Mouse (Mus musculus) limb, embryonic 14.5 days (tissue): ENCODE measurements around the gene Olfr114. TPM values are rescaled to one million over a fixed set of nuclear protein-coding genes. Genes with fewer than 3 reads are reported as not detected.

Source experiments
- ATAC-seq: fragments of 200-750 bp; cut with Nextera tagmentation; 2 replicates; pipeline ENCODE4 v1.8.0; 2017; ENCODE audit warnings: low read depth, moderate number of reproducible peaks, moderate TSS enrichment; ENCODE audit not compliant: low FRiP score
- DNase-seq: peaks from one replicate; pipeline ENCODE4 v3.0.0-alpha.2; 2015; ENCODE audit warnings: low spot score
- H3K27ac ChIP-seq: fragments of 300-500 bp; sonication (generic); replicated peaks from 2 replicates; pipeline ENCODE4 v1.5.1; 2014; ENCODE audit warnings: low read depth, mild to moderate bottlenecking, low read length, moderate library complexity, mixed read lengths
- H3K27me3 ChIP-seq: fragments of 300-500 bp; sonication (generic); 2 replicates; pipeline ENCODE4 v1.6.1; 2014; ENCODE audit warnings: low read length, mixed read lengths; ENCODE audit not compliant: control insufficient read depth, insufficient read depth
- H3K36me3 ChIP-seq: fragments of 300-500 bp; sonication (generic); 2 replicates; pipeline ENCODE4 v1.6.1; 2014; ENCODE audit warnings: mild to moderate bottlenecking, low read length, moderate library complexity, mixed read lengths; ENCODE audit not compliant: control insufficient read depth, insufficient read depth
- H3K4me1 ChIP-seq: fragments of 300-500 bp; sonication (generic); 2 replicates; pipeline ENCODE4 v1.6.1; 2014; ENCODE audit warnings: antibody characterized with exemption, low read length, mixed read lengths; ENCODE audit not compliant: control insufficient read depth, insufficient read depth
- H3K4me2 ChIP-seq: fragments of 300-500 bp; sonication (generic); replicated peaks from 2 replicates; pipeline ENCODE4 v1.6.1; 2014; ENCODE audit warnings: low read depth, mild to moderate bottlenecking, low read length, moderate library complexity; ENCODE audit not compliant: severe bottlenecking
- H3K4me3 ChIP-seq: fragments of 300-500 bp; sonication (generic); replicated peaks from 2 replicates; pipeline ENCODE4 v1.5.1; 2014; ENCODE audit warnings: low read length
- H3K9ac ChIP-seq: fragments of 300-500 bp; sonication (generic); 2 replicates; pipeline ENCODE4 v1.6.1; 2014; ENCODE audit warnings: mild to moderate bottlenecking, low read depth, low read length, moderate library complexity; ENCODE audit not compliant: severe bottlenecking
- H3K9me3 ChIP-seq: fragments of 300-500 bp; sonication (generic); 2 replicates; pipeline ENCODE4 v1.6.1; 2016; ENCODE audit warnings: low read length; ENCODE audit not compliant: control insufficient read depth
- POLR2A ChIP-seq: fragments of 200-500 bp; IDR thresholded peaks from 2 replicates; pipeline ENCODE4 v1.8.0; 2012; ENCODE audit warnings: inconsistent platforms, mild to moderate bottlenecking, moderate library complexity, borderline replicate concordance; ENCODE audit not compliant: insufficient read depth, insufficient read length; ENCODE audit errors: extremely low read depth
- WGBS: fragments of 180-500 bp; shearing (Covaris S2); extraction: QIAGEN DNeasy Blood & Tissue Kit; methylation state at CpG from one replicate; pipeline ENCODE4 v1.1.7; 2014; 5-methylcytosine and 5-hydroxymethylcytosine counted together
- polyA plus RNA-seq, 2 experiments: library from polyadenylated mRNA; depleted of rRNA in 1 of 2; stranded (reverse) in 1 of 2; unstranded in 1 of 2; fragments of >200 nt; fragmentation: Nextera tagmentation in 1 of 2; extraction: Ambion mirVana in 1 of 2; gene quantifications; 2 replicates each; pipeline versions ENCODE4 v1.2.1 to v1.2.3; 2012 to 2014

The Olfr114 gene
- polyA plus RNA-seq (2012; rRNA removed) (not detected in 2 replicates), polyA plus RNA-seq (2014; fragmentation: Nextera tagmentation; extraction: Ambion mirVana) (not detected in 2 replicates)

DNA sequence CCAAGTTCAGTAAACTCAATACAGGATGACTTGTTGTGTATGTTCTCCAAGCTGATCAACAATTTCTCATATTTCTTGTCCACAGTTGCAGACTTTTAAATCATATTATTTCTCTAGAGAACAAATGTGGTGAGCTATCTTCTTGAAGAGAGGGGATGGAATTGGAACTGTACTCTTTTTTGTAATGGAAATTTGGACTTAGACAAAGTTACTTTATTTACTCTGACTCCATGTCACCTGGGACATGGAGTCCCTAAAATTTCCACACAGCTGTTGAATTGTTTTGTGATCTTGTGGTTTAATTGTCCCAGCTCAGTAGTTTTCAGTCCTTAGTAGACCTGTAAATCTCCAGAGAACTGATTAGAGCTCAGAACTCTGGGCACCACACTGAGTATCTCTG is at the start of gene Olfr114:
Olfr114 (minus strand) TSS at position 101 of the 400 bp plus-strand sequence.
- Histone ChIP-seq H3K36me3 (no peaks in the 10 kb centered on the region), H3K9ac (no peak within 1 kb of the TSS), H3K9me3 (no peaks in the 10 kb centered on the region), H3K4me1 (no peaks in the 10 kb centered on the region), H3K27me3 (no peaks in the 10 kb centered on the region), H3K27ac (no peak within 1 kb of the TSS), H3K4me3 (no peak within 1 kb of the TSS), H3K4me2 (no peak within 1 kb of the TSS)
- ATAC-seq (no peak), DNase-seq (no peak)
- no peak for TF ChIP-seq POLR2A

DNA sequence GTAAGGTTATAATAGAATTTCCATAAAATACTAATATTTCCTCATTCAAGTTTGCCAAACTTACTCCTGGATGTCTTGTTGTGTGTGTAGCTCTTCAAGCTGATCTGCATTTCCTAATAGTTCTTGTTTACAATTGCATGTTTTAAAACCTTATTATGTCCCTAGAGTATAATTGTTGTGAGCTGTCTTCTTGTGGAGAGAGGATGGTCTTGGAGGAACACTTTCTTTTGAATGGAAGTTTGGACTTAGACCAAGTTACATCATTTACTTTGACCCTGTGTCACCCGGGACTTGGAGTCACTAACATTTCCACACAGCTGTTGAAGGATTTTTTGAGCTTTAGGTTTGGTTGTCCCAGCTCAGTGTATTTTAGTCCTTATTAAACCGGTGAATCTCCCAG is 34.5 kb upstream of the Olfr114 start, which contains the start of the genes Olfr115 and Olfr116:
Olfr115 (minus strand) TSS at position 101 of the 400 bp plus-strand sequence.
Olfr116 (minus strand) TSS at position 191 of the 400 bp plus-strand sequence.
- no peaks in the 10 kb centered on the region for H3K9me3 ChIP-seq
- ATAC-seq (no peak), DNase-seq (no peak)
- no peaks in the 10 kb centered on the region for H3K4me1 ChIP-seq
- no peak within 1 kb of the TSS for H3K4me2 ChIP-seq
- no peak within 1 kb of the TSS for H3K4me3 ChIP-seq
- TF ChIP-seq POLR2A: no peak
- no peaks in the 10 kb centered on the region for H3K36me3 ChIP-seq
- no peaks in the 10 kb centered on the region for H3K27me3 ChIP-seq
- H3K27ac ChIP-seq: no peak within 1 kb of the TSS
- no peak within 1 kb of the TSS for H3K9ac ChIP-seq
- 80% methylated on average over 2 of the region's 2 CpGs for WGBS

DNA sequence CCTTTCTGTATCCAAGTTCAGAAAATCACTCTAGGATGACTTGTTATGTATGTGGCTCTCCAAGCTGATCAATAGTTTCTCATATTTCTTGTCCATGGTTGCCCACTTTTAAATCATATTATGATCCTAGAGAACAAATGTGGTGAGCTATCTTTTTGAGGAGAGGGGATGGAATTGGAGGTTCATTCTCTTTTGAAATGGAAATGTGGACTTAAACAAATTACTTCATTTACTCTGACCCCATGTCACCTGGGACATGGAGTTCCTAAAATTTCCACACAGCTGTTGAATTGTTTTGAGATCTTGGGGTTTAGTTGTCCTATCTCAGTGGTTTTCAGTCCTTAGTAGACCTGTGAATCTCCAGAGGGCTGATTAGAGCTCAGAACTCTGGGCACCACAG is 15.0 kb downstream of the Olfr114 start, which contains the start of gene Olfr113:
Olfr113 (minus strand) TSS at position 101 of the 400 bp plus-strand sequence.
- Histone ChIP-seq H3K4me3 (no peak within 1 kb of the TSS), H3K36me3 (no peaks in the 10 kb centered on the region), H3K27me3 (no peaks in the 10 kb centered on the region), H3K9ac (no peak within 1 kb of the TSS), H3K4me2 (no peak within 1 kb of the TSS), H3K4me1 (no peaks in the 10 kb centered on the region), H3K9me3 (no peaks in the 10 kb centered on the region), H3K27ac (no peak within 1 kb of the TSS)
- no peak for DNase-seq
- no peak for ATAC-seq
- TF ChIP-seq POLR2A: no peak

DNA sequence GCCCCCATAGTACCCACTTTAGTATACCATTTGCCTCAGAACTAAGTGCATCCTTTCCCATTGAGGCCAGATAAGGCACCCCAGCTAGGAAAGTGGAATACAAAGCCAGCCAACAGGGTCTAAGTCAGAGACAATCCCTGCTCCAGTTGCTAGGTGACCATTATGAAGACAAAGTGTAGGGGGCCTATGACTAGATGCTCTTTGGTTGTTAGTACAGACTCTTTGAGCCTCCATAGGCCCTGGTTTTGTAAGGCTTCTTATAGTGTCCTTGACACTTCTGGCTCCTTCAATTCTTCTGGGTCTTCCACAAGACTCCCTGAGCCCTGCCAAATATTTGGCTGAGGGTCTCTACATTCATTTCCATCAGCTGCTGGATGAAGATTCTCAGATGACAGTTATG is 23.2 kb downstream of the Olfr114 start, which contains the start of gene Olfr112:
Olfr112 (minus strand) TSS at position 101 of the 400 bp plus-strand sequence.
- Histone ChIP-seq H3K4me2 (no peak within 1 kb of the TSS), H3K9me3 (no peaks in the 10 kb centered on the region), H3K36me3 (no peaks in the 10 kb centered on the region), H3K27ac (no peak within 1 kb of the TSS), H3K4me1 (no peaks in the 10 kb centered on the region), H3K4me3 (no peak within 1 kb of the TSS), H3K27me3 (no peaks in the 10 kb centered on the region), H3K9ac (no peak within 1 kb of the TSS)
- ATAC-seq: no peak
- no peak for TF ChIP-seq POLR2A
- no peak for DNase-seq

DNA sequence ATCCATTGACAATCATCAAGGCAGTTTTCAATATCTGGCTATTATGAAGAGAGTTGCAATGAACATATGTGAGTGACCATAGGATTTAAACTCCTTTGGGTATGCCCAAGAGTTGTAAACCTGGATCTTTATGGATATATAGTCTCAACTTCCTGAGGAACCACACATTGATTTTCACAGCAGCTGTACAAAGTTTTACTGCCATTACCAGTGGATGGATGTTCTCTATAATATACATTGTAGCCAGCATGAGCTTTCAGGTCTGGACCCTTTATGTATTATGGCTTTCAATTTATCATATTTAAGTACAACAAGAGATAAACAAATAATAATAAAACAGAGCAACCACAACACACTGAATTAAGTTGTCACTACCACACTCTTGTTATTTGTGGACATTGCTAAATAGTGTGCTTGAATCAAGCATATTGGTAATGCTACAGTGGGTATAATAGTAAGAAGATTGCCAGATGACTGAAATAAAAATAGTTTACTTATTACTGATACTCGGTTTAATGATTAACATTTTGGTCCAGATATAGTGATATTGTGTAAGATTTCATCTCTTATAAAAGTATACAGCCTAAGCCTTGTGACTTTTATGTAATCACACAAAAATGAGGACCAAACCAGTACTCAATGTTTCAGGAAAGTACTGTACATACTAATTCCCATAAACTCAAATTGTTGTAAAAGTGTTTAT is 33.5 kb downstream of the Olfr114 start:
- WGBS: 63% methylated on average over 1 of the region's 1 CpGs
- no peak overlapping the region for H3K9ac ChIP-seq
- DNase-seq (no peak), ATAC-seq (no peak)
- no peaks in the 10 kb centered on the region for H3K36me3 ChIP-seq
- H3K27ac ChIP-seq: no peak overlapping the region
- no peak overlapping the region for H3K4me2 ChIP-seq
- no peaks in the 10 kb centered on the region for H3K9me3 ChIP-seq
- TF ChIP-seq POLR2A: no peak
- H3K4me1 ChIP-seq: no peaks in the 10 kb centered on the region
- no peak overlapping the region for H3K4me3 ChIP-seq
- H3K27me3 ChIP-seq: no peaks in the 10 kb centered on the region
